Mouse (Mus musculus) lung, embryonic 14.5 days (tissue): Measurements from ENCODE around the gene Mmd. TPM values are rescaled to one million over a fixed set of nuclear protein-coding genes. Genes with fewer than 3 reads are reported as not detected.

Source experiments
- ATAC-seq: fragments of 200-750 bp; cut with Nextera tagmentation; 2 replicates; pipeline ENCODE4 v1.8.0; 2017; ENCODE audit warnings: mild to moderate bottlenecking, moderate TSS enrichment, moderate library complexity; ENCODE audit not compliant: insufficient read depth
- DNase-seq: peaks from one replicate; pipeline ENCODE4 v3.0.0-alpha.2; 2015
- H3K27ac ChIP-seq: fragments of 300-500 bp; sonication (generic); 2 replicates; pipeline ENCODE4 v1.5.1; 2014; ENCODE audit warnings: low read depth, mild to moderate bottlenecking, moderate library complexity
- H3K27me3 ChIP-seq: fragments of 300-500 bp; sonication (generic); 2 replicates; pipeline ENCODE4 v1.6.1; 2014; ENCODE audit warnings: low read length, control low read depth; ENCODE audit not compliant: insufficient read depth
- H3K36me3 ChIP-seq: fragments of 300-500 bp; sonication (generic); 2 replicates; pipeline ENCODE4 v1.6.1; 2014; ENCODE audit warnings: control low read depth; ENCODE audit not compliant: insufficient read depth
- H3K4me1 ChIP-seq: fragments of 300-500 bp; sonication (generic); 2 replicates; pipeline ENCODE4 v1.6.1; 2014; ENCODE audit warnings: antibody characterized with exemption, control low read depth; ENCODE audit not compliant: insufficient read depth
- H3K4me2 ChIP-seq: fragments of 300-500 bp; sonication (generic); 2 replicates; pipeline ENCODE4 v1.6.1; 2014; ENCODE audit warnings: mild to moderate bottlenecking
- H3K4me3 ChIP-seq: fragments of 300-500 bp; sonication (generic); 2 replicates; pipeline ENCODE4 v1.5.1; 2014; ENCODE audit warnings: low read depth, low read length
- H3K9ac ChIP-seq: fragments of 300-500 bp; sonication (generic); 2 replicates; pipeline ENCODE4 v1.6.1; 2014
- H3K9me3 ChIP-seq: fragments of 300-500 bp; sonication (generic); 2 replicates; pipeline ENCODE4 v1.6.1; 2016; ENCODE audit warnings: low read depth, low read length, control low read depth
- CTCF ChIP-seq: IDR thresholded peaks from 2 replicates; pipeline ENCODE4 v1.5.1; 2016; ENCODE audit warnings: antibody characterized with exemption, low read depth
- WGBS: fragments of 180-500 bp; shearing (Covaris S2); extraction: QIAGEN DNeasy Blood & Tissue Kit; methylation state at CpG from one replicate; pipeline ENCODE4 v1.1.7; 2014; 5-methylcytosine and 5-hydroxymethylcytosine counted together
- polyA plus RNA-seq: library from polyadenylated mRNA; unstranded; fragments of >200 nt; fragmentation: Nextera tagmentation; extraction: Ambion mirVana; gene quantifications from 2 replicates; pipeline ENCODE4 v1.2.1, GENCODE M21; 2014

Gene Mmd
- polyA plus RNA-seq, 1 experiment from 2014 or later = 31.5 TPM

- H3K27me3 ChIP-seq = no peaks in the 10 kb centered on the region
- H3K4me1 ChIP-seq = peaks cover 36% of the 10 kb centered on the region
- H3K27ac ChIP-seq = peak overlapping the region; percentile 59; the same call in 1 of the 2 replicates
These were observed 7.7 kb downstream of the Mmd start for GRCm38 (mm10) chr11:90256833-90257525.

GRCm38 (mm10) chr11:90258321-90258927 lies 9.2 kb downstream of the Mmd start:
- WGBS = 50% methylated on average over 10 of the region's 10 CpGs
- Histone ChIP-seq H3K27ac (no peak overlapping the region), H3K4me1 (peaks cover 28% of the 10 kb centered on the region), H3K4me3 (no peak overlapping the region), H3K4me2 (0 out of 2 replicates have a peak overlapping the region, but pooled peaks have one; percentile 0), H3K9me3 (no peaks in the 10 kb centered on the region), H3K9ac (no peak overlapping the region), H3K27me3 (no peaks in the 10 kb centered on the region), H3K36me3 (peaks cover 38% of the 10 kb centered on the region)
- ATAC-seq (no peak), DNase-seq (no peak)
- no peak for TF ChIP-seq CTCF

More at GRCm38 (mm10) chr11:90256833-90257525, 7.7 kb downstream of the Mmd start:
- H3K4me3 ChIP-seq = no peak overlapping the region
- 0 out of 2 replicates have a peak overlapping the region, but pooled peaks have one; percentile 13 for H3K4me2 ChIP-seq
- ATAC-seq (no peak), DNase-seq (peak; percentile 70)
- H3K36me3 ChIP-seq = peaks cover 23% of the 10 kb centered on the region
- no peaks in the 10 kb centered on the region for H3K9me3 ChIP-seq
- no peak overlapping the region for H3K9ac ChIP-seq
- no peak for TF ChIP-seq CTCF
- 32% methylated on average over 16 of the region's 16 CpGs for WGBS

GRCm38 (mm10) chr11:90259071-90259470 lies 9.8 kb downstream of the Mmd start:
- 26% methylated on average over 4 of the region's 4 CpGs for WGBS
- TF ChIP-seq CTCF = no peak
- DNase-seq (peak; percentile 72), ATAC-seq (peak; percentile 66)
- Histone ChIP-seq H3K4me2 (no peak overlapping the region), H3K9me3 (no peaks in the 10 kb centered on the region), H3K27ac (no peak overlapping the region), H3K36me3 (peaks cover 39% of the 10 kb centered on the region), H3K4me3 (no peak overlapping the region), H3K9ac (no peak overlapping the region), H3K4me1 (peaks cover 28% of the 10 kb centered on the region), H3K27me3 (no peaks in the 10 kb centered on the region)

GRCm38 (mm10) chr11:90259826-90260225 lies 10.6 kb downstream of the Mmd start:
- Histone ChIP-seq H3K9me3 (no peaks in the 10 kb centered on the region), H3K4me2 (no peak overlapping the region), H3K4me1 (peaks cover 28% of the 10 kb centered on the region), H3K27ac (no peak overlapping the region), H3K36me3 (peaks cover 45% of the 10 kb centered on the region), H3K9ac (no peak overlapping the region), H3K27me3 (no peaks in the 10 kb centered on the region), H3K4me3 (no peak overlapping the region)
- no peak for DNase-seq
- no peak for TF ChIP-seq CTCF
- no peak for ATAC-seq
- 75% methylated on average over 9 of the region's 9 CpGs for WGBS

- Histone ChIP-seq H3K4me3 (no peak overlapping the region), H3K9ac (no peak overlapping the region), H3K9me3 (no peaks in the 10 kb centered on the region), H3K36me3 (peaks cover 71% of the 10 kb centered on the region), H3K4me2 (no peak overlapping the region), H3K4me1 (0 out of 2 replicates have a peak, but pooled peaks cover under 1% of the 10 kb centered on the region), H3K27me3 (no peaks in the 10 kb centered on the region), H3K27ac (no peak overlapping the region)
- WGBS = 75% methylated on average over 11 of the region's 11 CpGs
- no peak for TF ChIP-seq CTCF
- DNase-seq (no peak), ATAC-seq (no peak)
These were observed 14.9 kb downstream of the Mmd start for GRCm38 (mm10) chr11:90264180-90264579.

GRCm38 (mm10) chr11:90265581-90265980 lies 16.3 kb downstream of the Mmd start:
- no peak overlapping the region for H3K4me3 ChIP-seq
- no peak for ATAC-seq
- no peaks in the 10 kb centered on the region for H3K4me1 ChIP-seq
- no peaks in the 10 kb centered on the region for H3K9me3 ChIP-seq
- DNase-seq = no peak
- no peak overlapping the region for H3K9ac ChIP-seq
- no peak for TF ChIP-seq CTCF
- H3K27ac ChIP-seq = no peak overlapping the region
- H3K27me3 ChIP-seq = no peaks in the 10 kb centered on the region
- H3K4me2 ChIP-seq = no peak overlapping the region
- 81% methylated on average over 7 of the region's 7 CpGs for WGBS
- peaks cover 75% of the 10 kb centered on the region for H3K36me3 ChIP-seq

GRCm38 (mm10) chr11:90268934-90269333 lies 19.7 kb downstream of the Mmd start:
- H3K27me3 ChIP-seq = no peaks in the 10 kb centered on the region
- H3K27ac ChIP-seq = no peak overlapping the region
- no peak overlapping the region for H3K9ac ChIP-seq
- H3K9me3 ChIP-seq = no peaks in the 10 kb centered on the region
- 75% methylated on average over 5 of the region's 5 CpGs for WGBS
- TF ChIP-seq CTCF = no peak
- DNase-seq (no peak), ATAC-seq (no peak)
- H3K4me1 ChIP-seq = no peaks in the 10 kb centered on the region
- H3K4me3 ChIP-seq = no peak overlapping the region
- peaks cover 64% of the 10 kb centered on the region for H3K36me3 ChIP-seq
- H3K4me2 ChIP-seq = no peak overlapping the region
